Mouse (Mus musculus): ENCODE measurements around the gene Evi2b. TPM values are rescaled to one million over a fixed set of nuclear protein-coding genes. Genes with fewer than 3 reads are reported as not detected.

The Evi2b gene
- polyA plus RNA-seq, 1 experiment from 2014 or later: 0.49 TPM

DNA sequence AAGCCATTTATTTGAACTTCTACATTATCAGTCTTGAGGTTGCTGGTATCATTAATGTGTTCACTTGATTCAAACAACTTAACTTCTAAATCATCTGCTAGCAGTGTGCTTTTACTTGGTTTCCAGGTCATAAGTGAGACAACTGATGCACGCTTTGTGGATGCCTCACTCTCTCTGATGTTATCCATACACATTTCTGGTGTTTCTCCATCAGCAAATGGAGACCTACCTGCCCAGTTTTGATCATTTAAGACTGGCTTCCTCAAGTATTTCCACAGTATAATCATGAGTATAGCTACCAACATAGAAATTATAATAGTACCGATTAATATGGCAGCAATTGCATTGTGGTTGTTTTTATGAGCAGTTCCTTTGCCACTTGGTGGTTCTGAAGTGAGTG, 7.8 kb downstream of the Evi2b start:
- Histone ChIP-seq H3K9me3 (no peaks in the 10 kb centered on the region), H3K36me3 (no peaks in the 10 kb centered on the region), H3K27me3 (ENCODE audit: insufficient read depth, poor library complexity, severe bottlenecking) (no peaks in the 10 kb centered on the region), H3K4me3 (no peak overlapping the region), H3K4me1 (no peaks in the 10 kb centered on the region), H3K27ac (no peak overlapping the region)
- DNase-seq (ENCODE audit: low spot score): no peak
- 94% methylated on average over 2 of the region's 2 CpGs for WGBS

DNA sequence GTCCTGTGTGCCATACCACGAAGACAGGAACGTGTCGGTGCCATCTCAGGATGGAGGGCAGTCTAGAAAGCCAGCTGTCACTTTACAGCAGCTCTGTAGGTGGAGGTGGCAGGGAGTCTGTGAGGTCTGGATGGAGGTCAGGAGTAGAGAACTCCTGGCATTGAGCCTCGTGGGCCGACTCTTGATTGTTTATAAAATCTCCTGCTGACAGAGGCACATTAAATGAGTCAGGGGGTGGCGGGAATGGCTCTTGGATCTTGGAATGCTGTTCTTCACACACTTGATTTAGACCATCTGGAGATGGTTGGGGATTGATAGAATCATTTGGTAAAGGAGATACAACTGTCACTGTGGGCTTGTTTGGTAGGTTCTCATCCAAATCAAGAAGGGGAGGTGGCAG, 8.2 kb downstream of the Evi2b start:
- Histone ChIP-seq H3K27ac (no peak overlapping the region), H3K36me3 (no peaks in the 10 kb centered on the region), H3K4me1 (no peaks in the 10 kb centered on the region), H3K27me3 (ENCODE audit: insufficient read depth, poor library complexity, severe bottlenecking) (no peaks in the 10 kb centered on the region), H3K4me3 (no peak overlapping the region), H3K9me3 (no peaks in the 10 kb centered on the region)
- 79% methylated on average over 6 of the region's 6 CpGs for WGBS
- no peak for DNase-seq (ENCODE audit: low spot score)

DNA sequence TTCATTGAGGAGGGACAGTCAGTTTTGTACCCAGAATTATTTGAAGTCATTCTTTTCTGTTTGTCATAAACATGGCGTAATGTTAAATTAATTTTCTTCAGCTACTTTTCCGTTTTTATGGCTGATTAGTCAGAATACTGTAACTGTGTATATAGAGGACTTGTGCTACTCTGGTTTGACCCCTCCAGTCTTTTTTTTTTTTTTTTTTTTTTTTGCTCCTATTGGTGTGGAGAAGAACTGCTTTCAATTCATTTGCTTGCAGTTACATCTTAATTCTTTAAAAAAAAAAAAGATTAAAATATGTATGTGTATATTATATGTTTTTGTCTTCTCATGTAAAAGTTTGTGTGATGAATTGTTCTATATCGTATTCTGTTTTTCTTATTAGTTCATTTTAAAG, 11.6 kb downstream of the Evi2b start:
- Histone ChIP-seq H3K4me1 (no peaks in the 10 kb centered on the region), H3K36me3 (no peaks in the 10 kb centered on the region), H3K27ac (no peak overlapping the region), H3K27me3 (ENCODE audit: insufficient read depth, poor library complexity, severe bottlenecking) (no peaks in the 10 kb centered on the region), H3K4me3 (no peak overlapping the region), H3K9me3 (no peaks in the 10 kb centered on the region)
- 88% methylated on average over 3 of the region's 3 CpGs for WGBS
- DNase-seq (ENCODE audit: low spot score): no peak

DNA sequence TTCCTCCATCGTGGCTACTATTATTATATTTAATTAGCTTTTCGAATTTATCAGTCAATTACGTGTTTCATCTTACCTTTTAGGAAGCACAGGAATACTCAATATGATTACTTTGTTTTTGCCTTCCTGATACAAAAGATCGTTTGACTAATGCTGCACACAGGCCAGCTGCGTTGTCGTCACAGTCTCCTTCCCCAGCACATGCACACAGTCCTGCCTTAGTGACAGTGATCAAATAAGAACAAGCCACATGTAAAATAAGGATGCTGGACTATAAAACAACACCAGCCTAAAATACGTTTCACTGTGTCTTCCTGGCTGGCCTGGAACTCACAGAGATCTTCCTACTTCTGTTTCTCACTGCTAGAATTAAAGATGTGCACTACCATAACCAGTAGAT, 19.1 kb downstream of the Evi2b start:
- WGBS: 91% methylated on average over 7 of the region's 7 CpGs
- Histone ChIP-seq H3K27ac (no peak overlapping the region), H3K4me3 (no peak overlapping the region), H3K36me3 (no peaks in the 10 kb centered on the region), H3K9me3 (no peaks in the 10 kb centered on the region), H3K27me3 (ENCODE audit: insufficient read depth, poor library complexity, severe bottlenecking) (no peaks in the 10 kb centered on the region), H3K4me1 (no peaks in the 10 kb centered on the region)
- DNase-seq (ENCODE audit: low spot score): no peak

DNA sequence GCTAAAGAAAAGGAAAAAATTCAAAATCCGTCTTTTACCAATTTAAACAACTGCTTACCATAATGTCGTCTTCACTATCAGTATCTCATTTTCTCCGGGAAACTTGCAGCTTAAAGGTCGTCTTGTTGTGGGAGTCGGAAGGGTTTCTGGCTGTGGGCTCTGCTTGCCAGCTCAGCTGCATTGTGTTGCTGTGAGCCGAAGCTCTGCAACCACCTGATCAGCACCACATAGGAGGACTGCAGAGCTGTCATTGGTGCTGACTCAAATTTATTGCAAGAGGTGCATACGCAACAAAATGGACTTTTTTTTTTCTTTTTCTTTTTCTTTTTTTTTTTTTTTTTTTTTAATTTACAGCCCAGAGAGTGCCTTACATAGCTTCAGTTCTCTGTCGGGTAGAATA, 19.7 kb downstream of the Evi2b start, which contains the start of gene Omg:
Omg (minus strand) TSS at position 240 of the 400 bp plus-strand sequence.
- H3K4me3 ChIP-seq: no peak within 1 kb of the TSS
- DNase-seq (ENCODE audit: low spot score): no peak
- no peak within 1 kb of the TSS for H3K27ac ChIP-seq
- no peaks in the 10 kb centered on the region for H3K36me3 ChIP-seq
- no peaks in the 10 kb centered on the region for H3K9me3 ChIP-seq
- 63% methylated on average over 8 of the region's 8 CpGs for WGBS
- no peaks in the 10 kb centered on the region for H3K27me3 ChIP-seq (ENCODE audit: insufficient read depth, poor library complexity, severe bottlenecking)
- no peaks in the 10 kb centered on the region for H3K4me1 ChIP-seq

DNA sequence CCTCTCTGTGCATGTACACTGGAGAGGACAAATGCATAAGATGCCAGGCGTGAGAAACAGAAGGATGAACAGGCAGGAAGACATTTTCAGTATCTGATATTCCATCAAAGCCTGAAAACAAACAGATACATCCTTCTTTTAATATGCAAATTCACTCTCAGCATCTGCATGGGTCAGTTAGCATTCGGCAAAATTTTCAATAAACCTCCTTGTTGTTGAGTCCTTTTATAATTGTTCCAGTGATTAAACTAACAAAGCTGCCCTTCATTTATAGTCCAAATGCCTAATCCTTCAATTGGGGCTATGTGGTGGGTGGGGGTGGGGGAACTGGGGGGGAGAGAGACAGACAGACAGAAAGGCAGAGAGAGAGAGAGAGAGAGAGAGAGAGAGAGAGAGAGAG, 20.6 kb downstream of the Evi2b start:
- H3K9me3 ChIP-seq: no peaks in the 10 kb centered on the region
- H3K36me3 ChIP-seq: no peaks in the 10 kb centered on the region
- 73% methylated on average over 2 of the region's 2 CpGs for WGBS
- DNase-seq (ENCODE audit: low spot score): no peak
- H3K27me3 ChIP-seq (ENCODE audit: insufficient read depth, poor library complexity, severe bottlenecking): no peaks in the 10 kb centered on the region
- no peak overlapping the region for H3K4me3 ChIP-seq
- H3K4me1 ChIP-seq: no peaks in the 10 kb centered on the region
- no peak overlapping the region for H3K27ac ChIP-seq

DNA sequence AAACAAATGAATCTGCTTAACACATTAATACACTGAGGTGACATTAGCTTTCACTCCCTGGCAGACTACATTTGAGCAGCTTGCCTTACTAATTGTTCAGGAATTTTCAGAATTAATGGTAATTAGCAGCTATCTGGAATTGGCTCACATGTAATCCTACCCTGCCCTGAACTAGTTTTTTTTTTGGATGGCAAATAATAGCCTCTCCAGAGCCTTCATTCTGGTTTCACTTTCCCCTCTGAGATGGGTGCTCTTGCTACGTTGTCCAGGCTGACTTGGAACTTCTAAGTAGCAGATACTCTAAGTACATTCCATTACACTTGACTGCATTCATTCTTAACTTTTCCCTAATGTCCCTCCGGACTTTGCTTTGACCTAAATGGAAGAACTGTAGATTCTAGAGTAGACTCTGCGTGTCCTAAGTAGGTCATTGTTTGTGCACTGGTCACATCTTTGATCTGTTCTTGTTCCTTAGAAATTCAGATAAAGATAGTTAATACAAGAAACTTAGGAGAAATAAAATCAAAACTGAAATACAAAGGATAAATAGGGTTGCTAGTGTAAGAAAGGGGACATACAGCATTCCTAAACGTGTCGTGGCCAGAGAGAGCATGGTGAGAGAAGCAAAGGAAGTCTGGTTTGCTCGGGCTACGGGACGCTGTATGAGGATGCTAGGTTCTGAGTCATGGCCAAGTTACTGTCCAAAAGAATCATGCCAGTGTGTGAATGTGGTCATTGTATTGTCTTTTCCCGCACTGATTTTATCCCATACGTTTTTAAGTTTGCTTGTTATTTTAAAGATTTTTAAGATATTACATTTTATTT, 28.4 kb downstream of the Evi2b start:
- WGBS: 79% methylated on average over 10 of the region's 10 CpGs
- Histone ChIP-seq H3K36me3 (peaks cover 10% of the 10 kb centered on the region; the same call in 1 of the 2 replicates), H3K4me3 (no peak overlapping the region), H3K9me3 (no peaks in the 10 kb centered on the region), H3K27me3 (ENCODE audit: insufficient read depth, poor library complexity, severe bottlenecking) (no peaks in the 10 kb centered on the region), H3K4me1 (no peaks in the 10 kb centered on the region), H3K27ac (no peak overlapping the region)
- no peak for DNase-seq (ENCODE audit: low spot score)

DNA sequence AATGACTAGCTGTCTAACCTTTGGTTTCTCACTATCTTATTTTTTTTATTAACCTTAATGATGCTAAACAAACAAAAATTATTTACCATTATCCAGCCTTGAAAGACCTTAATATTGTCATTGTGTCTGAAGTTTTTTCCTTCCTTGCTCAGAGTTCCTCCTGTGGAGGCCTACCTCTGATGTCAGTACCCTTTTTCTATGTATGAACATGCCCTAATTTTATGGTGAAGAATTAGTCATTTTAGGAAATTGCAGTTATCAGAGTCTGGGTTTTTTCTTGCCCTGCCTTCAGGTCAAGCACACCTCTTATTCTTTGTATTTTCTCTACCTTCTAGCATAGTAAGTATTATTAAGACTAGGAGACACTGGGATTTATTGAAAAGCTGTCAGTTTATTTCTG, 38.8 kb downstream of the Evi2b start:
- peaks cover 20% of the 10 kb centered on the region for H3K36me3 ChIP-seq

DNA sequence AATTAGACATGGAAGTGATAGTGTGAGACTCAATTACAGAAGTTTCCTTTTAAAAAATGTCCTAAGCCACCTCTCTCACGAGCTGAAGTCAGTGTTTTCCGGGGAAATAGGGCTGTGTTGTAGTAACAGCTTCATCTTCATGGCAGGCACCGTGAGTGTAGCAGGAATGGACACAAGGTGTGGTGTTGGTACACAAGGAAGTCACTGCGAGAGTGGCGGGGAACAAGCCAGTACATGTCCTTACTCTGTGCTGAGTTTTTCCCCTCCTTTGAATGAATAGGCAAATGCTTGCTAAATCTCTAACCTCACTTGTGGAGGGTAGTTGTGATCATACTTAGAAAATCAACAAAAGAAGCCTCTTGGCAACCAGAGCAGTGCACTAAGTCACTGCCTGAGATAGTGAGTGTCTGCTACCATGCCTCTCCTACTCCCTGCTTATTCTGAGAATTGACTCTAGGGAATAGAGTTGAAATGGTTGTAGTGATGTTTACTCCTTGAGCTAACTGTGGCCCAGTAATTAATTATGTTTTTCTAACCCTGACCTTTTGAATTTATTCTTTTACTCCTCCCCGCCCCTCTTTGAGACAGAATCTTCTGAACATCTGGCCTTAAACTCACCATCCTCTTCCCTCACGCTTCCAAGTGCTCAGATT, 39.6 kb downstream of the Evi2b start:
- H3K4me3 ChIP-seq: no peak overlapping the region
- DNase-seq (ENCODE audit: low spot score): no peak
- peaks cover 20% of the 10 kb centered on the region for H3K36me3 ChIP-seq

More for the DNA sequence above, 38.8 kb downstream of the Evi2b start:
- no peak overlapping the region for H3K4me3 ChIP-seq
- no peaks in the 10 kb centered on the region for H3K4me1 ChIP-seq
- no peak overlapping the region for H3K27ac ChIP-seq
- no peaks in the 10 kb centered on the region for H3K9me3 ChIP-seq
- no peak for DNase-seq (ENCODE audit: low spot score)
- no peaks in the 10 kb centered on the region for H3K27me3 ChIP-seq (ENCODE audit: insufficient read depth, poor library complexity, severe bottlenecking)

DNA sequence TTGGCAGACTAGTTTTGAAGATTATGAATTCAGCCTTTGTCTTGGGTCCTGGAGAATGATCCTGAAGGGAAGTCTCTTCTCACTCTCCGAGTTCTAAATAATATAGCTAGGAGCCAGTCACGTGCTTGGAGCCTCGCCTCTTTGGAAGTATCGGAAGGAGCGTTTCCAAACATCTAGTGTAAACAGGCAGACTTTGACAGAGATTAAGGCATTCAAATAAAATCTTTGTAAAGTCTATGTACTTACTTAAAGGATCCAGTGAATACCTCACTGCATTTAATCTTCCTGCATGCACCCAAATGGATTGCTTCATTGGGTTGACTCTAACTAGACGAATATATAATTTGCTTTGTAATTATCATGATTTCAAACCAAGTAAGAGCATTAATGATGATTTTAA, 40.2 kb downstream of the Evi2b start:
- Histone ChIP-seq H3K9me3 (no peaks in the 10 kb centered on the region), H3K27me3 (ENCODE audit: insufficient read depth, poor library complexity, severe bottlenecking) (no peaks in the 10 kb centered on the region), H3K36me3 (peaks cover 27% of the 10 kb centered on the region), H3K4me1 (no peaks in the 10 kb centered on the region), H3K4me3 (no peak overlapping the region), H3K27ac (no peak overlapping the region)
- 91% methylated on average over 6 of the region's 6 CpGs for WGBS
- DNase-seq (ENCODE audit: low spot score): no peak

More for the DNA sequence above, 39.6 kb downstream of the Evi2b start:
- Histone ChIP-seq H3K4me1 (no peaks in the 10 kb centered on the region), H3K9me3 (no peaks in the 10 kb centered on the region), H3K27ac (no peak overlapping the region), H3K27me3 (ENCODE audit: insufficient read depth, poor library complexity, severe bottlenecking) (no peaks in the 10 kb centered on the region)
- 86% methylated on average over 7 of the region's 7 CpGs for WGBS

DNA sequence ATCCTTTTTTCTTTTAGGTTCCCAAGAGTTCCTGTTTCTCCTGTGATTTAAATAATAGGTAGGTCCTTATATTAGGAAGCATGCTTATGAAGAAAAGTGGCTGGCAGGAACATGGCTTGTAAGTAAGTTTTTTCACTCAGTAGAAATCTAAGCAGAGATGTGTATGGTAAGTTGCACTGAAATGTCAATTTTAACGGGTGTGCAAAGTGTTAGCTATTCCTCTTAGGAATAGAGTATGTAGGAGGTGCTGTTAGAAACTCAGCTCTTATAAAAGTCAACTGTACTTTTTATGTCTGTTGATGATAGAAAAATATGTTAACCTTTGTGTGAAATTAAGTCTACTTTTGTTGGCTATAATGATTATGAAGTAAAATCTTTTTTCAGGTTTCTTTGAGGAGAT, 55.5 kb downstream of the Evi2b start:
- no peak for DNase-seq (ENCODE audit: low spot score)
- 85% methylated on average over 1 of the region's 1 CpGs for WGBS
- Histone ChIP-seq H3K9me3 (no peaks in the 10 kb centered on the region), H3K27ac (no peak overlapping the region), H3K27me3 (ENCODE audit: insufficient read depth, poor library complexity, severe bottlenecking) (no peaks in the 10 kb centered on the region), H3K4me3 (no peak overlapping the region), H3K4me1 (peaks cover 4% of the 10 kb centered on the region; the same call in 1 of the 2 replicates), H3K36me3 (peaks cover 54% of the 10 kb centered on the region)
